Mouse (Mus musculus) heart, adult 11 months (tissue): ENCODE data around the gene Swap70.
"Not testable (repeated sequence)": the region's sequence is repeated elsewhere in the genome, so short reads cannot be mapped to it uniquely, and the experiment has no call there.

Experiments used
- DNase-seq: peaks from one replicate; pipeline ENCODE4 v3.0.0; 2022

Gene Swap70

DNA sequence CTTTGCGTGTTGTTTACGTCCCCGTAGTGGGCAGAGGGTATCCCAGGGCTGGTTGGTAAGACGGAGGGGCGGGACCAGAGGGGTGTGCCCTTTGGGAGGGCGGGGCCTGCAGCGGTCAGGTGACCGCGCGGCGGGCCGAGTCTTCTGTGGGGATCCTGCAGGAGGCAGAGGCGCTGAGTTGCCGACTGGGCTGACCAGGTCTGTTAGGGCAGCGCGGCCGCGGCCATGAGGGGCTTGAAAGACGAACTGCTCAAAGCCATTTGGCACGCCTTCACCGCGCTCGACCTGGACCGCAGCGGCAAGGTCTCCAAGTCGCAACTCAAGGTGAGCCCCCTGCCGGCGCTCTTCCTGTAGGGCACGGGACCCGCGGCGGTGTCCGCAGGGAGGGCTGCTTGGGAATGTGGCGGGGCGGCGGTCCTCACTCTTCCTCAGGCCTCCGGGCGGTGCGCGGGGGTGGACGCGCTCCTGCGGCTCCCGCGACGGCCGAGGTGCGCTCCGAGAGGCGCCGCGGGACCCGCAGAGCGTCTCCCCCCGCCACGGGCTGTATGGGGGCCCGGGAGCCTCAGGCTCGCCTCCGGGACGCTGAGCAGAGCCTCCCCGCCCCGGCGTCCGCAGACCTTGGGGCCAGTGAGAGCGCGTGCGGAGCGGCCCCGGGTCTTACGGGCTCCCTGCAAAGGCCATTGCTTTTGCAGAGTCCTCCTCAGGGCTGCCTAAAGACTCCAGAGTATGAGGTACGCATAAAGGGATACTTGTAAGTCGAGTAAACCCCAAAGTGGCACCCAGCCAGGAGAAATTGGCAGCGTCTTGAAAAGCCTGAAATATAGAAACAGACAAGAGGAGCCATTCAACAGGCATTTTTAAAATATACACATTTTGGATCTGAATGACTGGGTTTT lies at the start of gene Swap70:
Swap70 (plus strand) TSS at position 126 of the 896 bp plus-strand sequence.
- peak; percentile 99 for DNase-seq

DNA sequence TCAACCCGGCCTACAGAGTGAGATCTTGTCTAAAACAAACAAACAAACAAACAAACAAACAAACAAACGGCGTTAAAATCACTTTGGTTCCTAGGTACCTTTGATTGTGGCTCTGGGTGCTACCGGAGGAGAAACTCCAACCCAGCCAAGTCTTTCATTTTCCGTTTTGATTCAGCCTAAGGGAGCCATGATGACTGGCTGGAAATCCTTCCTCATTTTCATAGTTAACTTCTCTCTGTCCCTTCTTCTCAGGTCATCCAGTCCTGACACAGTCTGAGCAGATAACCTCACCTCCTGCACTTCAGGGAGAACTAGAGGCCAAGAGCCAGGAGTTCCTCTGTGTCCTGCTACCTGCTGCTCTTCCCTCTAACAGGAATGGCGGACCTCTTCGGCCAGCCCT lies 42.3 kb upstream of the Swap70 start:
- no peak for DNase-seq

DNA sequence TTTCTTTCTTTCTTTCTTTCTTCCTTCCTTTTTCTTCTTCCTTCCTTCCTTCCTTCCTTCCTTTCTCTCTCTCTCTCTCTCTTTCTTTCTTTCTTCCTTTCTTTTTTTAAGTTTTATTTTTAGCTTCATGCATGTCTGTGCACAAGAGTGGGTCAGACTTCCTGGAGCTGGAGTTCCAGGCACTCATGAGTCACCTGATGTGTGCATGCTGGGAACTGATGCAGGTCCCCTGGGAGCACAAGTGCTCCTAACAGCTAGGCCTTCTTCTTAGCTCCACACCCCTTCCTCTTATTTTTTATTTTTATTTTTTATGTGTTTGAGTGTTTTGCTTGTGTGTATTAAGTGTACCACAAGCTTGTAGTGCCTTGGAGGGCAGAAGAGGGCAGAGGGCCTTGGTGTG lies 40.9 kb upstream of the Swap70 start:
- DNase-seq: no peak

DNA sequence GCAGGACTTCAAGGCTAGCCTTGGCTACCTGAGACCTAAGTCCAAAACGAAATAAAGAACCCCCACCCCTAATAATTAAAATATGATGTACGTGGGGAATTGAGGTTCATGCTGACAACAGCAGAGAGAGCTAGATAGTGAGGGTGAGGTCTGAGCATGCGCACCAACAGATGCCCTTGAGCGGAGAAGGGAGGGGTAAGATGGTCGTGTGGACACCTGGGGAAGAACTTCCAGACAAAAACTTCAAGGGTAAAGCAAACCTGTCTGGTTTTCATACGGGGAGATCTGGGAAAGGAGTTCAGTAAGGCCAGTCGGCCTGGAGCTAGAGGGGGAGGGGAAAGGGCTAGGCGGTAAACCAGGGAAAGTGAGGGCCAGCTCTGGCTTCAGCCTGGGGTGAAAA lies 40.1 kb upstream of the Swap70 start:
- DNase-seq: no peak

DNA sequence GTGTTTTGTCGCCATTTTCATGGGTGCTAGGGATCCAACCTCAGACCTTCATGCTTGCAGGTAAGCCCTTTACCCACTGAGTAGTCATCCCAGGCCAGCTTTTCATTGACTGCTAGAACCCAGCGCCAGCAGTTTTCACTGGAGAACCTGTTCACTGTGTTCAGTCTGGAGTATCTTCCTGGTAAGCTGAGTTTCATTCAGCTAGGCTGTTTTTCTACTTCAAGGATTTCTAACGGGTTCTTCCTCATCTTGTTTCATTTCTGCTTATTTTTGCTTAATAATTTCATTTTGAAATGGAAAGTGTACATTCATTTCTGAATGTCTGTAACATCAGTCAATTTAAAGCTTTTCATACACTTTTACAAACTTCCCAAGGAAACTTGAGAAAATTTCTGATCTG lies 36.9 kb upstream of the Swap70 start:
- no peak for DNase-seq

DNA sequence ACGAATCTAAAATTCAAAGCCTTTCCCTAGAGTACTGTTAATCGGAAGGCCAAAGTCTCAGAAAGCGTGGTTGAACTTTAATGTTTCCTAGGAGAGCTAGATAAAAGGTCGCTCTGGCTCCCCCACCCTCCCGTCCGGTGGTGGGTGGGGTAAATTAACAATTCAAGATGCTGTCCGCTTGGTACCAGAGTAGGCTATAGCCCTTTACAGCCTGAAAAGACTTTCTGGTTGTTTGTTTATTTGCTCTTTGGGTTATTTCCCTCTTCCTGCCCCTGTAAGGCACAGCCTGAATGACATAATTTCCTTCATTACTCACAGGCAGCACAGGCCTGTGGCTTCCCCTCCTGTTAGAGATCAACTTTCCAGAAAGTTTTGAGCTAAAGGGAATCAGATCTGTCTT lies 31.6 kb upstream of the Swap70 start:
- peak; percentile 94 for DNase-seq

DNA sequence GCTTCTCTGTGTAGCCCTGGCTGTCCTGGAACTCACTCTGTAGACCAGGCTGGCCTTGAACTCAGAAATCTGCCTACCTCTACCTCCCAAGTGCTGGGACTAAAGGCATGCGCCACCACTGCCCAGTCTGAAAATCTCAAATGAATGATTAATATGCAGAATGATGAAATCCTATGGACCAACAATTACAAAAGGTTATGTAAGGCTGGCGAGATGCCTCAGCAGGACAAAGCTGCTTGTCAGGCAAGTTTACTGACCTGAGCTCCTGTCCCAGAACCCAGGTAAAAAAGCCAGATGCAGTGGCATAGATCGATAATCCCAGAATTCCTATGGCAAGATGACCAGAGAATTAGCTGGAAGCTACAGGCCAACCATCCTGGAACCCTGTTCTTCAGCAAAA lies 28.3 kb upstream of the Swap70 start:
- no peak for DNase-seq

DNA sequence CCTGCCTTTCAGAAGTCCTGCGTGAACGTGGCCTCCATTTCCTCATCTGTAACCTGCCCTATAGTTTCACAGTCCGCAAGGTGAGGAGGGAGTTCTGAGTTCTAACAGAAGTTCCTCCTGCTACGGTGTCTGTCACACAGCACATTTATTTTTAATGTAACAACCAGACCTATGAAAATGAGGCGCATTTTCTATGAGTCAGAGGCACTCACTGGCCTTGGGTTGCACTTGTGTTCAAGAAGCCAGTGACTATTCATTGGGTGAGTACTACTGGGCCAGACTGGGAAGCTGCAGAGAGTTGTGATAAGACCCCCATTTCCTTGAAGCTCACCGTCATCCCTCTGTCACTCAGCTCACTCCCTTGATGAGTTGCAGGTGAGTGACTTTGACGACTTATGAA lies 24.3 kb upstream of the Swap70 start:
- no peak for DNase-seq

DNA sequence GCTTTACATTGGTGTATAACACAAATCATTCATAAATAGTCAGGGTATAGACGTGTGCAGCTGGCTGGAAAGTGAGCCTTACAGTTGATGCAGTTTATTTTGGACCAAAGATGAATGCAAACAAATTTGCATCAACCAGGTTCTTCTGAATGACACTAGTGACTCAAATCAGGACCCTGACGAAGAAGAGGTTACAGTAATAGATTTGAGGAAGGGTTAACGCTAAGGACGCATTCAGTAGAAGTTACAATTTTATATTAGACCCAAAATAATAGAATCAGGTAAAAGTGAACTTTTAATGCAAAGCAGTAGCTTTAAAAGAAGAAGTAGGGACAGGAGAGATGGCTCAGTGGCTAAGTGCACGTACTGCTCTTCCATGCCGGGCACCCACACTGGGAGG lies 19.6 kb upstream of the Swap70 start:
- DNase-seq: peak; percentile 77

DNA sequence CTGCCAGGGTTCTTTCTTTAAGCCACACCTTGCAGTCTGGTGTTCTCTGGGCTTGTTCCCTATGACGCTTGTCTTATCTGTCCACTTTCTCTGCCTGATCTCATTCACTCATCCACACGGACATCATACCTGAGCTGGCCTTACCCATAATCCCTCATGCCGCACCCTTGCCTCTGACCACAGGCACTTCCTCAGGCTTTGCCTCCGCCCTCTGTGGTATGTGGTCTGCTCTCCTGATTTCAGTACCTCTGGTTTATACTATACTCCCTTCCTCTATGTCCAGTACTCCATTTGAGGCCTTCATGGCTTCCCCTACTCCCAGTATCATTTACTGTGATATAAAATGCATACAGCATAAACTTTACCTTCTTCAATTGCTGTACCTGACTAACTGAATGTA lies 17.3 kb upstream of the Swap70 start:
- no peak for DNase-seq

DNA sequence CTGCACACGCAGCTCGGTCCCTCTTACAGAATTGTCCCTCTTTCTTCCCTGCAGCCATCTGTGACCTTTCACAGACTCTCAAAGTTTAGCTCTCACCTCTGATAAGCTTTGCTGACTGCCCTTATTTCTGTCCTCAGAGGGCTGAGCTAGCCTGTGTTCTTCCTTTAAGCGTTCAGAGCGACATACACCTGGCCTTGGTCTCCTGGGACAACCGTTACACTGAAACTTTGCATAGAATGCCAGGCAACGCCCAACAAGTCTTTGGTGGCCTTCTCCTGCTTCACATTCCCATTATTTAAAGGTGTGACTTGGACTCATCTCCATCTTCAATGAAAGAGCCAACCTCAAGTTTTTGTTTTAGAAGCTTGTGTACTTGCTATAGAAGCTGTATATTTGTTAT lies 13.2 kb upstream of the Swap70 start:
- DNase-seq: no peak

DNA sequence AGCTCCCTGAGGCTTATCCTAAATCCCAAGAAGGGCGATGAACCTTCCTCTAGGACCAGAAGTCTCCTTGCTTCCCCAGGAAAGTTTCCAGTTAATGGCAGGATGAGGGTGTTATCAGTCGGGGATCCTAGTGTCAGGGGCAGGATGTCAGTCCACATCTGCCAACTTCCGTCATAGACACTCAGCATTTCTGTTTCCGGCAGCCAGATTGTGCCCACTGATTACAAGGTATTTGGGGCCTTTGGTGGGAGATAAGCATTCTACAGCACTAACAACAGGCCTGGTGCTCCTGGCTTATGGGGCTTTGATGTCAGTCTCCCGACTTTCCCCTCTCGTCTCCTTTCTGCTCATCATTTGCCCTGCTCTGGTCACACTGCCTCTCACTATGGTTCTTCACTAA lies 12.1 kb upstream of the Swap70 start:
- DNase-seq: no peak

DNA sequence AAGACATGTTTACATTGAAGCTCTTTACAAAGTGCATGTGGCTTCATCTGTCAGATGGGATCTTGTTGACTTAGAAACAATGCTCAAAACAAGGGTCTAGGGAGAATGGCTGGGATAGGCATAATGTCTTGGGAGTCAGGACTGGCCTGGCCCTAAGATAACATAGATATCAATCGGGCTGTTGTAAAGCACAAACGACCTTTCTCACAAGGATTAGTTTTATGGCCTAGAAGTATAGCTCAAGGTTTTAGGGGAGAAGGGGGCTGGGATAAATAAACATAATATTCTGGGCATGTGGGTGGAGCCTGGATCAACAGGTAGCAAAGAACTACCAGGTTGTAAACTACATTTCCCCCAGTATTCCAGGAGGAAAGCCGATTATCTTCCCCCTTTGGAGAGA lies 10.5 kb upstream of the Swap70 start:
- no peak for DNase-seq

DNA sequence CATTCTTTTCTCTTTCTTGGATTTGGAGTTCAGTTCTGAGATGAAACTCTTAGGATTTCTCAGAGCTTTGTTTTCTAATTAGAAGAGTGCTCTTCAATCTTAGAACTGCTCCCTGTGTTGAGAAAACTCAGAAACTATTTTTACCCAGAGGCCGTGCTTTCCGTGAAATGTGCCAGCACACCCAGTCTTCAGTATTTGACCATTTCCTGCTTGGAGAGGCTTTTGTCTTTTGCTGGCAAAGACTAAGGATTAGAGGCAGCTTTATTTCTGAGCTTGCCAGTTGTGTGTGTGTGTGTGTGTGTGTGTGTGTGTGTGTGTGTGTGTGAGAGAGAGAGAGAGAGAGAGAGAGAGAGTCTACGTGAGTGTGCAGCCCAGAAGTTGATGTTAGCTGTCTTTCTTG lies 6.6 kb upstream of the Swap70 start:
- peak; percentile 85 for DNase-seq

DNA sequence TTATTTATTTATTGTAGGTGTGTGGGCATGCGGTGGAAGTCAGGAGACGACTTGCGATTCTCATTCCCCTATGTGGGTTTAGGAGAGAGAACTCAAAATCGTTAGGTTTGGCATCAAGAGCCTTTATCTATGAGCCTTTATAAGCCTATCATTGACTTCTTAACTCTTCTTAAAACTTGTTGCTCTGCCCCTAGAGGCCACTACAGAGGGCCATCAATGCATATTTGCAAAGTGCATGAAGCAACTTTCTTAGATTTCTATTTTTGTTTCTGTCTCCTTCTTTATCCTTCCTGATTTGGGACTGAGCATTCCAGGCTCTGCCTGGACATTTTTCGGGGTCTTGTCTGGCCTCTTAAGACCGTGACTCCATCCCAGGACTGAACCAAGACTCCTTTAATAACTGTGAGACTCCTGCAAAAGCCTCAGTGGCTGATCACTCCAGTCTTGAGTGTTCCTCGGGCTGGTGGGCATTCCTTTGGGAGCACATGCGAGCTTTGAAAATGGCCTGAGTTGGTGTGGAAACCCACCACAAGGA lies 393 bp upstream of the Swap70 start:
- no peak for DNase-seq

DNA sequence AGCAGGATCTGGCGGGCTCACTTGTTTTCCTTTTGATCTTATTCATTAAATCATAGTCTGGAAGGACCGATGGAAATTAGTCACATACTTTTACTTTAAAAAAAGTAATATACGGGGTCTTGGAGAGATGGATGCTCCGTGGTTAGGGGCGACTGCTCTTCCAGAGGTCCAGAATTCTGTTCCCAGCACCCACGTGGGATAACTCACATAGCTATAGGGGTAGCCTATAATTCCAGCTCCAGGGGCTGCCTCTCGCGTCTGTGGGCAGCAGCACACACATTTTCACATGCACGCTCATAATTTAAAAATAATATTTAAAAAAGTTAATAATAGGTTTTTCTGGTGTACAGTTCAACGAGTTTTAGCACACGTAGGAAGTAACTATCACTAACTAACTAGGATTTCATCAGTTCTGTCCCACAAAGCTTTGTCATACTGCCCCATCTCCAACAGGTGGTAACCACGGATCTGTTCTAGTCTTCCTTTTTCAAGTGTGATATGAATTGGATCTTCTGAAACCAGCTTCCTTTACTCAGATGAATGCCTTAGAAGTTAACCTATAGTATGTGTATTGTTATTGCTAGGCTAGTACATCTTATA lies 1.2 kb downstream of the Swap70 start:
- DNase-seq: no peak

DNA sequence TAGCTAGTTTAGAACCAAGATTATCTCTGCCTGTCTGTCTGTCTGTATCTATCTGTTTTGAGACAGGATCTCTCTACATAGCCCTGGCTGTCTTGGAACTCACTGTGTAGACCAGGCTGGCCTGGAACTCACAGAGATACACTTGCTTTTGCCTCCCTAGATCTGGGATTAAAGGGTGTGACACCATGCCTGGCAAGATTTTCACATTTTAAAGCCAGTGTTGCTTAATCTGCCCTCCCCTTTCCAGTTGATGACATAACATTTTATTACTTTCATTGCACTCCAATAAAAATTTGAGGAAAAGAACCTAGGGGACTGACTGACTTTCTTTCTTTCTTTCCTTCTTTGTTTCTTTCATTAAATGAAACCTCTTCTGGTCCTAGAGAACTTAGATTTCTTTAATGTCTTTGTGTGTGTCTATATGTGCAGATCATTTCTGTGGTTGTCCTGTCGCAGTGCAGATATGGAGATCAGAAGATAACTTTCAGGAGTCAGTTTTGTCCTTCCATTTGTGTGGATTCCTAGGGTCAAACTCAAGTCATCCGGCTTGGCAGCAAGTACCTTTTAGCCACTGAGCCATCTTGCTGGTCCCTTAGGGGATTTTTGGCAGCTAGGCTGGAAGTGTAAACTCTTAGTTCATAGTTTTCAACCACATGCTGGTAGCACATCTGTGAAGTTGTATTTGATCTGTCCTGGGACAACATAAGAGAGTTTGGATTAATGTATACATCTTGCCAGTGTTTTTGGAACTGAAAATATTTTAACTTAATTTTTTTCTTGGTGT lies 2.4 kb downstream of the Swap70 start:
- DNase-seq: no peak

DNA sequence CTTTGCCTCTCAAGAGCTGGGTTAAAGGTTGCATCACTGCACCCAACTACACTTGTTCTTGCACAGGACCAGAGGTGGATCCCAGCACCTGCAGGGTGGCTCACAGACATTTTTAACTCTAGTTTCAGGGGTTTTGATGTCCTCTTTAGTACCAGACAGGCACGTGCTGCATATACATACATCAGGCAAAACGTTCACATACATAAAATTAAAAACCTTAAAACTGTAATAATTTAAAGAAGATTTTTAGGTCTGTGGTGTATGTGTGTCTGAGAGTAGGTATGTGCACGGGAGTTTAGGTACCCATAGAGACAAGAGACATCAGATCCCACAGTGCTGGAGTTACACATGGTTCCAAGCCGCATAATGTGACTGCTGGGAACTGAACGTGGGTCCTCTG lies 5.0 kb downstream of the Swap70 start:
- DNase-seq: no peak

DNA sequence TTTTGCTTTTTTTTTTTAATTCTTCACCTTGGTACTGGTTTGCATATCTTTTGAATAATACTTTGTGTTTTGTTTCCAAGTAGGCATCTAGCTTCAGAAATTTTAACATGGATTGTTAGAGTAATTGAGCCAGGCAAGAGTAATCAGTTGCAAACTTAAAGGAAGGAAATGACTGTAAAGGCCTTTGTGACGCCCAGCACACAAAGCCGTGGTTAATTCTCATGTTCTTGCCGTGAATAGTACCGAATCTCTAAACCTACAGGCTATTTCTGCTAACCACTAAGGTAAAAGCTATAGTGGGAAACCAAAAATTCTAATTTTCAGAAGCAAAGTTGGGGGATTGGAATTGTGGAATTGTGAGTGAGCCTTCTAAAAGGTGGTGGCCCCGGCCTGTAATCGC lies 8.5 kb downstream of the Swap70 start:
- DNase-seq: peak; percentile 49

DNA sequence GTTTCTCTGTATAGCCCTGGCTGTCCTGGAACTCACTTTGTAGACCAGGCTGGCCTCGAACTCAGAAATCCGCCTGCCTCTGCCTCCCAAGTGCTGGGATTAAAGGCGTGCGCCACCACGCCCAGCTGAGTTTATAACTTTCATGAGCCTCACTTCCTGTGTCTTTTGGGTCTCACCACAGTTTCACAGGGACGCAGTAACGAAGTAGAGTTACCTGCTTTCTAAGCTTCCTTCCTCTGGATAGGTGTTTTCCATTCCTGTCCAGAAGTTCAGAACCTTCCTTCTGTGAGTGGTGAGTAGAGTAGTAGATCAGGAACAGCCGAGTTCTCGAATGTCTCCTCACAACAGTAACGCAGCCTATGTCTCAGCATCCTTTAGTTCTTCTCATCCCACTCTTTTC lies 9.6 kb downstream of the Swap70 start:
- not testable (repeated sequence) for DNase-seq

DNA sequence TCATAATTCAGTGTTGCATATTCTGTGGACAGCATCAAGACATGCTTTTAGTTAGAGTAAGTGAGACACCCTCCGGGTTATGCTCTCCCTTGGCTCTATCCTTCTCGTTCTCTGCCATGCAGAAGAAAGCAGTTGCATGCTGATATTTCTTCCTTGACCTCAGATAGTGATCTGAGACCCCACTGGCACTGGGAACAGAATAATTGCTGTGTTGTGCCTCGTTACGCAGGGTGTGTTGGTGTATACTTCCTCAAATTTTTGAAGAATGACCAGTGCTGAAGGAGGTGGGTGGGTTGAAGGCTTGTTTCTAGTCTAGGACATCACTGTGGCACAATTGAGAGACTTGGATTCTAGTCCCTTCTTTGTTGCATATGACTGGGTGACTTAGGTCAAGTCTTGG lies 14.6 kb downstream of the Swap70 start:
- peak; percentile 87 for DNase-seq

DNA sequence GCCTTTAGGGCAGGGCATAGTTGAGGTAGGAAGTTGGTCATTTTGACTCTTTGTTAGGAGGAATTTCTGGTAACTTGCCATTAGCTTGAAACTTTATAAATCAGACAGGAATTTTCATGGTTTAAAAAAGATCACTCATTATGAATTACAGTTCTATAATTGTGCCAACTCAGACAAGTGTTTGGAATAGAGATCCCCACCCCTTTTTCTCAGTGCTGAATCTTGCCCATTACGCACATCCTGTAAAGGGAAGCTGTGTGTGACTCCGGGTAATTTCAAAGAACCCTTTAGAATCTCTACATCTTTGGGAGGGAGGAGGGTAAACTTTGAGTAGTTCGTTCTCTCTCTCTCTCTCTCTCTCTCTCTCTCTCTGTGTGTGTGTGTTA lies 15.9 kb downstream of the Swap70 start:
- DNase-seq: peak; percentile 92

DNA sequence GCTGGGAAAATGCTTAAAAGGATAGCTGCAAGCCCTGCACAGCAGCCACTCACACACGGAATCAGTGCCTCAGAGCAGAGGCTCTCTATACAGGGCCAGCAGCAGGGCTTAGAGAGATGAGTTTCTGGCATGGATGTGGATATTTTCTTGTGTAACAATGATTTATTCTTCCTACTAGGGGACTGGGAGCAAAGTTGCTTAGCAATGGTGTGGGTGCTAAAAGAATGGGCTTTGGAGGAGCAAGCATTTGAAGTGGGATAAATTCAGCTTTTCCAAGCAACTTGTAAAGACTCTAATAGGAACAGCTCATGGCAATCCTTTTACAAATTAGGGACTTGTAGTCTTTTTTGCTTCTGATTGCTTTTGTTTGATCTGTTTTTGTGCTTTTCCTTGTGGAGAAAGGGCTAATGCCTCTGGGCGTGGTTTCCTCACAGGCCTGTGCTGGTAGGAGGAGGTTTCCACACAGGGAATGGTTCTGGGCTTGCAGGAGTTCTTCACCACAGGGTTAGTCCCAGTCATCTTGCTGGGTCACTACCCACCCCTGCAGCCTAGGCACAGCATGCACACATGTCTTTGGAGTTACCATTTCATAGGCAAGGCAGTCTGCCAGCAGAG lies 16.4 kb downstream of the Swap70 start:
- DNase-seq: peak; percentile 96
